Mouse (Mus musculus): ENCODE measurements around the gene Bpifc.
A peak's percentile ranks its signal among the peaks of the same experiment; 100 is the strongest.

Gene Bpifc

DNA sequence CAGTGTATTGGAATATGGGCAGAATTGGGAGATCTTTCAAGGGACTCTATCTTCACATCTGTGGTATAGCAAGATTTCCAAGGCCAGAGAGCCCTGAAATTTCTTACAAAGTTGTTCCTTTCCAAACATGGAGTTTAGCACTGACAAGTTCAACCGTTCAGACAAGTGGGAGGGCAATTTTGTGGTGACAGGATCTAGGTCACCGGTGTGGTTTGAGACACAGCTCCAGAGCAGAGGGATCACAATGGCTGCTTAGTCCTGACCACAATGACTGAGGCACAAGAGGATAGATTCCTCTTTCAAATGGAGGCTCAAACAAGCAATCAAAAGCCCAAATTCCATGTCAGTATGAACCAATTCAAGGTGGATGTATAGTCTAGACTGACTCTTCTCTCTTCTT lies 523 bp downstream of the Bpifc start:
- DNase-seq (ENCODE audit: low spot score in 2 of 2): no peak

DNA sequence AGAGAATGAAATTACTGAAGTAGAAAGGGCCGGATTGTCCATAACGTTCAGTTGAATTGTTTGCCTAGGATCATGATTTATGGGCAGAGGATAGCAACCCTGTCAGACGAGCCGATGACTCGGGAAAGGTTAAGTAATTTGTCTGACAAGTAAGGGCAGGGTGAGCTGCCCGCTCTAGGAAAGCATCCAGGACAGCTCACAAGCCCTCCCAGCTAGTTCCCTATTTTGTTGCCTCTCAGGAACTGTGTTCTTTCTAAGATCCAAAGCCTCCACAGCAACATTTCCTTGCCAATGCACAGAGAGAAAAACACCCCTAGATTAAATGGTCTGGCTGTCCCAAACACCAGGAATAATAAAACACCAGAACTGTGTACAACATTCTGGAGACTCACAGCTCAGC lies 1.1 kb downstream of the Bpifc start:
- DNase-seq (ENCODE audit: low spot score in 2 of 2): no peak

DNA sequence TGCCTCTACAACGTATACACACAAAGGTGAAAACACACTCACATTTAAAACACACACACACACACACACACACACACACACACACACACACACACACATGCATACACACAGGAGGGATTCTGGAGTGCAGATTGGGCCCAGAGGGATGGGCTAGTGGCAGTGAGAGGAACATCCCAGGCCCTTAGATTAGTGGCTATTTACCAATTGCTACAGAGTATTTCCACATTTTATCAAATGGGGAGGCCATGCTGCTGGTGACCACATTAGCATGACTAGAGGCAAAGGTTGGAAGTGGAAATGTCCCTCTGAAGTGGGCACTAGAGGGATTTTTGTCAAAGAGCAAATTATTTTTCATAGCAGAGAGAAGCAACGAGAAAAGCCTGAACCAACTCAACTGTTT lies 2.0 kb downstream of the Bpifc start:
- DNase-seq (ENCODE audit: low spot score in 2 of 2): no peak

DNA sequence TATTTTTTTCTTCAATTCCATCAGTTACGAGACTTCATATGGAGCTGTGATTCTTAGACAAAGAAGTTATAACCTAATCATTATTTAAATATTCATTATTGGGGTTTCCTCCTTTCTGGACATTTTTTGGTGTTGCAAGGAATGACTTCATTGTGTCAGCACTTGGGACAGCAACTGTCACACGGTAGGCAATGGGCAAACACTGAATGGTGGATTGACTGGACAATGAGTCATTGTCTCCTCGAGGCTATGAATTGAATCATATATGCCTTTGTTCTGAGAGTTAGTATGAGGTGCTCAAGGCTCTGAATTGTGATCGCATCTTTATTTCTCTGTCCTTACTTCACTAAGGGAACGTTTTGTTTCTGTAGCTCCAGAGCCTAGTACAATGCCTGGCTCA lies 5.2 kb downstream of the Bpifc start:
- no peak for DNase-seq (ENCODE audit: low spot score in 2 of 2)

DNA sequence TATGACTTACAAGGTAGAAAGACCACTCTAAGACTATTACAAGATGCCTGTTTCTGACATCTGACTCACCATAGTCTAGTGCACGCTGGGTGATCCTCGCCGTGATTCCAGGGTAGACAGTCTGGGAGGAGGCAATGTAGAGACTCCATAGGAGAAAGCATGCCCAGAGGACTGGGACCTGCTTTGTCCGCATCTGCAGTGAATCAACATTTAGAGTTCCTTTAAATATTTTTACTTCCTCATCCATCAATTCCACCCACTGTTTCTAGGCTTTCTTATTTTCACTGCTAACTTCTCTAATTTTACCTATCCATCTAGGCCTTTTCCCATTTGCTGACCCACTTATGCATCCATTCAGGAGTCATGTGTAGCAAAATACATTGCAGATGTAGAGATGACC lies 11.2 kb downstream of the Bpifc start:
- no peak for DNase-seq (ENCODE audit: low spot score in 2 of 2)

DNA sequence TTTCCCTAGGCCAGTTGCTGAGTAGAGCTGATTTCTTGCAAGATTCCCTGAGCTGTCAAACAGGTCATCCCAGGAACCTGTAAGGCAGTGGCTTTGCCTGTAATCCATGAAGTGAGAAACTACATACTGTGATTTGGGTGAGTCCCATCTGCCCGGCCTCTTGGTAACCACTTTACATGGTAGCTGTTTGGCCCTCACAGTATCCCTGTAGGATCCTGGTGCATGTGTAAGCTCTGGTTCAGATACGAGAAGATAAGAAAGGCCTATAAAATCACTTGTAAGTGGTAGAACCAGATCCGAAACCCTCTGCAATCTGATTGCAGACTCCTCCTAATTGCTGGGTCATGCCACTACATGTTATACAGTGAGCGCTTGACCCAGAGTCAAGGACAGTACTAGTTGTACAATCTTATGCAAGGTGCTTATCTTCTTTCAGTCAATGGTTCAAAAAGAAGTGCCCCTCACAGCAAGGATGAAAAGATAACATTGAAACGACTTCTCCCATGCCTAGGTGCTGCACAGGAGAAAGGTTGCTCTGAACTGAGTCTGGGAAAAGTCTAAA lies 17.1 kb downstream of the Bpifc start:
- DNase-seq (ENCODE audit: low spot score in 2 of 2): no peak

DNA sequence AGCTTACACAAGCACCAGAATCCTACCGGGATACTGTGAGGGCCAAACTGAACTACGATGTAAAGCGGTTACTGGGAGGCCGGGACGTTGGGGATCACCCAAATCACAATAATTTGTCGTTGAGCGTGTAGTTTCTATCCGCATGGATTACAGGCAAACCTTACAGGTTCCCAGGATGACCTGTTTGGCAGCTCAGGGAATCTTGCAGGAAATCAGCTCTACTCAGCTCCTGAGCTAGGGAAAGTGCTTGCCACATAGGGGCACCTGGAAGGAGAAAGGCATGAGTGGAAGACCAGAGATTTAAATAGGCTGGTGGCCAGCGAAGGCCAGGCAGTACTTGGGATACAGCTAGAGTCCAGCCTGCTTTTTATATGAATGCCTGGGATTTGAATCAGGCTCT lies 17.9 kb downstream of the Bpifc start:
- DNase-seq (ENCODE audit: low spot score in 2 of 2): no peak

DNA sequence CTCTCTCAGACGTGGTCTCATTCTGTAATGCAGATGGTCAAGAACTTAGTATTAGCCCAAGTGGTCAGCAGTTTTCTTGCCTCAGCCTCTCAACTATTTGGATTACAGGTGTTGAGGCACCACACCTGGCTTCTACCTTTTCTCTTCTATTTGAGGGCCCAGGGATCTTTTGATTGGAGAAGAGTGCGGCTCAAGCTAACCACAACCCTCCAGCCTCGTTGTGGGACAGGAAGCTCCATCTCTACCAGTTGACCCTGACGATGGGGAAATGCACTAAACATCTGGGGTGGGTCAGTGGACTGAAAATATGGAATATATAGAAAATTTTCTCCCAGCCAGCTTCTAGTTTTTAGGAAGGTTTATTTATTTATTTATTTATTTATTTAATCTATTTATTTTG lies 19.3 kb downstream of the Bpifc start:
- DNase-seq (ENCODE audit: low spot score in 2 of 2): no peak

DNA sequence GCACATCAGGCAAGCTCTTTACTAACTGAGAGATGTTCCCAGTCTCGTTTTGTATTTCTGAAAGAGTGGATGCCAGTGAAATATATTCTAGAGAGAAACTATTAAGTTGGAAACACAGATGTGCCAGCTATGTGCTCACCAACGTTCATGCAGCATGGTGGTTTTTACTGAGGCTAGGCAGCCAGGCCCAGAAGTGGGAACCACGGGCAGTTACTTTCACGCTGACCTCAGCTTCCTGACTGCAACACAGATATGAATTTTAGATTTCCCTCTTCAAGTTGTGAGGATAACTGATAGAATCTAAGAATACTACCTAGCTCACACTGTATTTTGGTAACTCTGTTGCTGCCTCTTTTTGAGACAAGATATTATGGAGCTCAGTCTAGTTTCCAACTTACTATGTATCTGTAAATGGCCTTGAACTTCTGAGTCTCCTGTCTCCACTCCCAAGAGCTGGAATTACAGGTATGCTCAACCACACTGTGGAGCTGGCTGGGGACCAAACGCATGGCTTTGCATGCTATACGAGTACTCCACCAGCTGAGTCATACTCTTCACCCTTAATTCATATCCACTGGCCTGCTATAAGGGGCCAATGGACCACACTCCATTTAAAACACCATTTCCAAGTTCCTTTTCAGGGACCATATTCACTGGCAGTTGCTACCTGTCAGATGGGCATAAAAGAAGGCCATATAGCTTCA lies 22.1 kb downstream of the Bpifc start:
- DNase-seq (ENCODE audit: low spot score in 2 of 2): no peak

DNA sequence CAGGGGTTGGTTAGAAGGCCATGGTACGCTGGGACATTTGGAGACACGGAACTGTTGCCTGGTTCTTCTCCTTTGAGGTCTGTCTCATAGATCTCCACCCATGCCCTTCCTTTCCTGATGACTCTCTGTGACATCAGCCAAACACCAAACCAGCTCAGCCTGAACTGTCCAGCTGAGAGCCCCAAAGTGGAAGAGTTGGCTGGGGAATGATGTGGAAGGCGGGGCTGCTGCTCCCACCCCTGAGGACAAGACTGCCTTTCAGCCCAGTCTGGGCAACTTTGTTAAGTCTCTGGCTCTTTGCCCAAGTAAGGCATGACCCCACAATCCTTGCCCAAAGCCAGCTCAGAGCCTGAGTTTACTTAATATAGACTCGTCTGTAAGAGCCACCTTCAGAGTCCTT lies 38.8 kb downstream of the Bpifc start:
- DNase-seq (ENCODE audit: low spot score in 2 of 2): peak; percentile 10 to 16

DNA sequence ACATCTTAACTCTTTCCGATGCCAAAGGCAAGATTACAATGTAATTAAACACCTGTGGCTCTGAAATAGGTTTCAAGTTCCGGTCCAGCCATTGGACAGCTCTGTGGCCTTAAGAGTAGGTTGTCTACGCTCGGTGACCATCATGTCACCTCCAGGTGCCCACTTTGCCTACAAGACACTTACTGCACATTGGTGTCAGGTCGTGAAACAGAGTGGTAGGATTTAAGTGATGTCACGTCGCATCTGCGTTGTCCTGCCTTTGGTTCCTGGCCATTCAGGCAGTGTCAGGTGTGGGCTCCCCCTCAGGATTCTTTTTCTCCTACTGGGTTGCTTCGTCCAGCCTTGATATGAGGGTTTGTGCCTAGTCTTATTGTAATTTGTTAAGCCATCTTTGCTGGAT lies 39.9 kb downstream of the Bpifc start:
- no peak for DNase-seq (ENCODE audit: low spot score in 2 of 2)

DNA sequence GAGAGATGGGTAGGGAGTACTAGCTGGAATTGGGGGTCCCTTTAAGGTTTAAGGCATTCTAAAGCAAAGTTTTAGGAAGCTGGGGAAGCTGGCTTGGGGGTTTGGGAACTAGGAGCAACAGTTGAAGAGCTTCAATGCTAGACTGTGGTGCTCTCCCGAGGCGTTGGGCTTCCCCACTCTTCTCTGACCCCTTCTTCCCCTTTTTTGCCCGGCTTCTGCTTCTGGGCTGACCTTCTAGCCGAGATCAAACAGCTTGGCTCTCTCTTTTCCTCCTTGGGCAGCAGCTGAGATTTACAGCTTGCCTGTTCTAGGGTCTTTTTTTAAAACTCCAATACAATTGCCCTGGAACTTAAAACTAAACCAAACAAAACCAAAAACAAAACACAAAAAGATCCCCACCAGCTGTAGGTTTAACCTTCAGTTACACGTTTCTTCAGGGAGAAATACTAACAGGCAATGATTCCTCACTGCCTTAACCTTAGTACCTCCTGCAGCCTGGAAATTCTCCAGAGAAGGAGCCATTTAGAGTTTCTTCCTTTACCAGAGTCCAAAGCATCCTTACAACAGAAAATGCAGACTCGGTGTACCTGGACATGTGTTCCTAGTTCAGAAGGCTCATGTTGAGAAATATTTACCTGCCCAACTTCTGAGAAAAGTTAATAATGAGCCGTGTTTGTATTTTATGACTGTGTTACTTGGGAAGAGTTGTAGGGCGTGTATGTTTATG lies 41.6 kb downstream of the Bpifc start:
- DNase-seq (ENCODE audit: low spot score in 2 of 2): no peak

DNA sequence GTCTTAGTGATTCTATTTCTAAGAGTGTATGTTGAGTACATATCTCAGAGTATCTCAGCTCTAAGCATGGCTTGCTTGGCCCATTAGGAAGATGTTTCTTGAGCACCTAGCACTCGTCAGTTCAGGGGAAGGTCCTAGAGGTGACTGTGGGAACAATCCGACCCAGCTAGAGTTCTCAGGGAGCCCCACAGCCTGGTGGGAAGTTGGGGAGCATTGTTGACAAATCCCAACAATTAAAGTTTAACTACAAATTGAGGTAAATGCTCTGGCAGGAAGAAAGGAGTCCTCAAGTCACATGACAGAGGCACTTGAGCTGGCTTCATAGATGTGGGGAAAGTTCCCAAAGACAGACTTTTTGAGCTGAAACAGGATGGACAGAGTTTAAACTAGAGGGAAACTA lies 43.0 kb downstream of the Bpifc start:
- no peak for DNase-seq (ENCODE audit: low spot score in 2 of 2)

DNA sequence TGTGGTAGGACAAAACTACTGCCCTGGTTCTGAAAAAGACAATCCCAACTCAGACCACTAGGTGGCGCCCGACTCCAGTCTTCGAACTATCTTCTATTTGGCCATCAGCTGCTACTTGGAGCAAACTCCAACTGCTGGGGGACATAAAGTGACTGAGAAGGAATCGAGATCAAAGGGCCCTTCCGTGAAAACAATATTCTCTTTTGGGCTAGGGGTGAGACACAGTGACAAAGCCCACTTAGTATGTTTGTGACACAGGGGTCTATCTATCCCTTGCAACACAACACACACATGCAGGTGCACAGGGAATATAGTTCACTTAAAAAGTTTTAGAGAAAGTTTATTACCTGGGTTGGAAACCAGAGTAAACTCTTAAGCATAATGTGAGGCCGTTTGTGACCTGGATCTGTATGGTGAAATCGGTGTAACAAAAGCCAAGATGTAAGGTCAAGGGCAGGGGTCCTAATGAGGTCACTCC lies 43.5 kb downstream of the Bpifc start:
- peak; percentile 56 to 69 for DNase-seq (ENCODE audit: low spot score in 2 of 2)

DNA sequence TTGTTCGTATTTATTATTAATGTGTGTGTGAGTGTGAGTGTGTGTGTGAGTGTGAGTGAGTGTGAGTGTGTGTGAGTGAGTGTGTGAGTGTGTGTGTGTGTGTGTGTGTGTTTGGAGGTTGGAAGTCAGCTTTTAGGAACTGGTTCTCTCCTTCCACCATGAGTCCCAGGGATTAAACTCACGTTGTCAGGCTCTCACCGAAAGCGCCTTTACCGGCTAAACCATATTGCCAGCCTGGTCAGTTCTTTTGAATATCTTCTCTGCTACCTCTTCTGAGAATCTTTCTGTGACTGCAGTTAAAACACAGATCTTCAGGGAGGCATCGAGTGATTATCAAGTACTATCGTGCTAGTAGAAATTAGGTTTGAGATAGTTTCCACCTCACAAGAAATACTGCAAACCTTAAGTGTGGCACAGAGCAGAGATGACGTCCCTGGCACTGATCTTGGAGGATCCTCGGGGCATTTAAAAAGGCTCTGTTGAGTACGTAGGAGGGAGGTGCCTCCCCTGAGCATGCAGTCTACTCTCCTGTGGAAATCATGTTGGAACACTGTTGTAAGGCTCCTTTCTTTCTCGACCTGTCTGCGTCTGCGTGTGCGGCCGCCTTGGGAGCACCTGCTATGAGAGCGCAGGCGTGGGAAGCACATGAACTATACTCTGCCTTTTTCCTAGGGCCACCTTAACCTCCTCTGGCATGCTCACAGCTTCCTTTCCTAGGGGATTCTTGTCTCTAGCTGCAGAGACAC lies 44.1 kb downstream of the Bpifc start:
- no peak for DNase-seq (ENCODE audit: low spot score in 2 of 2)

DNA sequence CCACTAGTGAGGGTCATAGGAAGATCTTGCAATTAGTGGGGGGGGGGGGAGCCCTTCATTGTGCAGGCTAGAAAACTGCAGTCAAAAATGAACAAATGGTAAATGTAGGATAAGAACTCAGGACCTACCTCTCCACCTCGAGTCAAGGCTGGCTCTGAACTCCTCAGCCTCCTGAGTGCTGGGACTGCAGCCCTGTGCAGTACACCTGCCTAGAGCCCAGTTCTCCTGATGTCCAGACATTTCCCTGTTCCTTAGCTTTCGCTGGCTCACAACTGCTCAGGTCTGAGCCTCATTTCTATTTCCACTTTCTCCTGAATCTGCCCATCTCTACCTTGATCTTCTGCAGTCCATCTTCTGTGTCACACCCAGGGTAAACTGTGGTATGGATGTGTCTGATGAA lies 45.2 kb downstream of the Bpifc start:
- DNase-seq (ENCODE audit: low spot score in 2 of 2): no peak

DNA sequence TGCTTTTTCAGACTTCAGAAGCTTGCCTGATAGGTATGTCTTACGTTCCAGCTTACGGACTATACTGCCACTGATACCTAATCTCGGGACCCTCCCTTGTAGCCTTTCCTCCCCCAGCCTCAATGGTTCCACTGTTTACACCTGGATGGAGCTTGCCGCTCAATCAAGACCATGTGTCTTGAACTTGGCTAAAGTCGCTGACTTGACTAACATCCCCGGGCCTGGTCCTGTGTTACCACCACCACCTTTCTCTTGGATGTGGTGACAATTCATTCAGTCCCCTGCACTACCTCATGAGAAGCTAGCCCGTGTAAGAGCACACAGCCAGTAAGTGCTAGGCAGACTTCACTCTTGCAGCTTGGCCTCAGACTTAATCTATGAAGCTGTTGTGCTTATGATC lies 47.4 kb downstream of the Bpifc start:
- no peak for DNase-seq (ENCODE audit: low spot score in 2 of 2)

DNA sequence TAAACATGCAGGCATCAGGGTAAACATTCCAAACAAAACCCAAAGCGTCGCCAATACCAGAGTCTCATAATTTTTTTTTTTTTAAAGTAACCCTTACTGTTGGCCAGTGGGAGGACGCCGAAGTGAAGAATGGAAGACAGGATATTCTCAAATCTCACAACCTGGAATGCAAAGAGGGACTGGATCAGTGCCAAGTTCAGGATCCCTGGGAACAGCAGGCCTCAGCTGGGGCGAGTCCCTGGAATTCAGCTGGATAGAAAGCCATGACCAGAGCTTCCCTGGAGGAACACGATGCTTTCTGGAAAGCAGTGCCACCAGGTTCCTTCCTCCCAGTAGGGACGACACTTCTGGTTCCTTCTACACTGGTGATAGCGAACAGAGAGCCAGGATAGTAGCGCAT lies 48.8 kb downstream of the Bpifc start:
- DNase-seq (ENCODE audit: low spot score in 2 of 2): no peak

DNA sequence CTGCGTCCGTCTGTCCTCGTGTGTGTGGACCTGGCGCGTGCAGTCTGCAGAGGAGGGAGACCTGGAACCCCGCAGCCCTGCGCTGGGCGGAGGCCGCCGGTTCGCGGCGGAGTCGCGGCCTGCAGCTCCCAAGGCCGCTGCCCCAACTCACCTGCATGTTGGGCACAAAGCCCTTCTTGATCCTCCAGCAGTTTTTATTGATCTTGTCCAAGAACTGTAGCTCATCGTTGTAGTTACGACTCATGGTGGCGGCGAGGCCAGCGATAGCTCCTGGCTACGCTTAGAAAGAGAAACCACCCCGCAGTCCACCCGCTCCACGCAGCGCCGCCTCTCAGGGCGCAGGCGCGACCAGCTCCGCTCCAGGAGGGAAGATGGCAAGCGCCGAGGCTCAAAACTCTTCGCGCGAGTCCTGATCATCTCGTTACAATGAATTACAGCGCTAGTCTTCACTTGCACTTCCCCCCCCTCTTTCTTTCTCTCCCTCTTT lies 54.2 kb downstream of the Bpifc start, which contains the start of gene Rtcb:
TSS of gene Rtcb (minus strand) at position 360 of the 487 bp plus-strand sequence.
- peak; percentile 93 for DNase-seq (ENCODE audit: low spot score in 2 of 2)

DNA sequence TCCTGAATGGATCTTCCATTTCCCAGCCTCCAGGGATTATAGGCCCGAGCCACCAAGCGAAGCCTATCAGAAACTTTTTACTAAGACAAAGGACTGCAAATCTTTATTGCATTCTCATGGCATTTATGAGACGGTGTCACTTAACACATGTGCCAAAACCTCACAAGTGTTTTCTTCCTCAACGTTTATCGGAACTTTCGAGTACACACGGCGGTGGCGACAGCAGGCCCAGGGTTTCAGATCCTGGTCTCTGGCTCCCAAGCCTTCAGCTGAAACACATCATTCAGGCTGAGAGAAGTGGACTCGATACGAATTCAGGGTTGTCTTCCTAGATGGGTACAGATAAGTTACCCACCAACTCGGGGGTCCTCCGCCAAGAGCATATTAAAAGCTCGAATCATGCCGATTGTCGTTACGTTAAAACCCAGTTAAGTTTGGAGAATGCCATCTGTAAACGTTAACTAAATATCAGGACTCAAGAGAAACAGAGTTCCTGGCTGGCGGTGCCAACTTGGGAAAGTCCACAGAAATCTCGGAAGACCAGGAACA lies 54.8 kb downstream of the Bpifc start:
- no peak for DNase-seq (ENCODE audit: low spot score in 2 of 2)

DNA sequence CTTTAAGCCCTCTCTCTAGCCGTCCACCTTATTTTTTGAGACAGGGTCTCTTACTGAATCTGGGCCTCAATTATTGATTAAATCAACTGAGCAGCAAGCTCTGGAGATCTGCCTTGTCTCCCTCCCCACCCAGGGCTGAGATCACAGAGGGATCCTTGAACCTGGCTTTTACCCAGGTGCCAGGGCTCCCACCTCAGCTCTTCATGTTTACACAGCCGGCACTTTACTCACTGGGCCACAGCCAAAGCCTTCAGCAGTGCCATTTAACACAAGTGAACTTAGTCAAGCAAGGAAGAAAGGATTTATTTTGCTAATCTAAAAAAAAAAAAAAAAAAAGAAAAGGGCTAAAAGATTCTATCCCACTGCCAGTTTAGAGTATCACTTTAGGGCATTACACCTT lies 57.3 kb downstream of the Bpifc start:
- no peak for DNase-seq (ENCODE audit: low spot score in 2 of 2)

DNA sequence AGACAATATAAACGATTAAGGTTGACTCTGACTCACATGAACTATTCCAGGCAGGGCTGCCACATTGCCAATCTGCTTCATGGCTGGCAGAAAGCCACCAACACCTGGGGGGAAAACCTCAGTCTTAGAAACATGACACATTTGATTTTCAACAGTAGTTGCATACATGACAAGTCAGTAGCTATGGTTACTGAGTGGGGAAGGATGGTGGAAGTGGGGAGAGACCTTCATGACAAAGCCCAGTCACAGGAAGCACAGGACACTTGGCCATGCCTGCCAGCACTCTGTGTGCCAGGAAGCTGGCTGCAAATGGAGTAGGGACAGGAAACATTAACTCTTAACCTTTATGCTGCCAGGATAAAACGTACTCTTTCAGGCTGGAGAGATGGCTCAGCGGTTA lies 58.3 kb downstream of the Bpifc start:
- no peak for DNase-seq (ENCODE audit: low spot score in 2 of 2)

Data from right cerebral cortex, postnatal 36 days (tissue).